Mouse (Mus musculus) hindbrain, embryonic 16.5 days (tissue): ENCODE measurements around the gene Rgcc. TPM values are rescaled to one million over a fixed set of nuclear protein-coding genes. Genes with fewer than 3 reads are reported as not detected.
A peak's percentile ranks its signal among the peaks of the same experiment; 100 is the strongest.

Source experiments
- ATAC-seq: fragments of 200-750 bp; cut with Nextera tagmentation; 2 replicates; pipeline ENCODE4 v1.8.0; 2017; ENCODE audit warnings: moderate TSS enrichment, moderate library complexity
- H3K27ac ChIP-seq: fragments of 300-500 bp; sonication (generic); 2 replicates; pipeline ENCODE4 v1.5.1; 2014; ENCODE audit warnings: low read depth, mild to moderate bottlenecking, control low read depth, low read length, moderate library complexity
- H3K27me3 ChIP-seq: fragments of 300-500 bp; sonication (generic); replicated peaks from 2 replicates; pipeline ENCODE4 v1.6.1; 2014; ENCODE audit warnings: low read length; ENCODE audit not compliant: control insufficient read depth, insufficient read depth
- H3K36me3 ChIP-seq: fragments of 300-500 bp; sonication (generic); 2 replicates; pipeline ENCODE4 v1.6.1; 2014; ENCODE audit warnings: mild to moderate bottlenecking, low read length, moderate library complexity, mixed read lengths; ENCODE audit not compliant: control insufficient read depth, insufficient read depth
- H3K4me1 ChIP-seq: fragments of 300-500 bp; sonication (generic); 2 replicates; pipeline ENCODE4 v1.6.1; 2014; ENCODE audit warnings: low read depth, low read length; ENCODE audit not compliant: control insufficient read depth, insufficient read depth
- H3K4me2 ChIP-seq: fragments of 300-500 bp; sonication (generic); 2 replicates; pipeline ENCODE4 v1.6.1; 2014; ENCODE audit warnings: mild to moderate bottlenecking, low read length, control low read depth, moderate library complexity
- H3K4me3 ChIP-seq: fragments of 300-500 bp; sonication (generic); 2 replicates; pipeline ENCODE4 v1.5.1; 2014; ENCODE audit warnings: mild to moderate bottlenecking, low read length, control low read depth, moderate library complexity
- H3K9ac ChIP-seq: fragments of 300-500 bp; sonication (generic); 2 replicates; pipeline ENCODE4 v1.6.1; 2014; ENCODE audit warnings: low read depth, mild to moderate bottlenecking, control low read depth, low read length, moderate library complexity
- H3K9me3 ChIP-seq: fragments of 300-500 bp; sonication (generic); 2 replicates; pipeline ENCODE4 v1.6.1; 2014; ENCODE audit warnings: mild to moderate bottlenecking, low read length, moderate library complexity; ENCODE audit not compliant: control insufficient read depth
- WGBS: fragments of 180-500 bp; shearing (Covaris S2); extraction: QIAGEN DNeasy Blood & Tissue Kit; methylation state at CpG from one replicate; pipeline ENCODE4 v1.1.7; 2014; 5-methylcytosine and 5-hydroxymethylcytosine counted together
- polyA plus RNA-seq: library from polyadenylated mRNA; unstranded; fragments of >200 nt; fragmentation: Nextera tagmentation; extraction: Ambion mirVana; gene quantifications from 2 replicates; pipeline ENCODE4 v1.2.1, GENCODE M21; 2015

The Rgcc gene
- polyA plus RNA-seq, result 49.0 and 59.3 TPM in 2 replicates

GRCm38 (mm10) chr14:79301466-79301875 is at the start of gene Rgcc:
Gene Rgcc (minus strand): TSS chr14:79301645.
- Histone ChIP-seq H3K9me3 (no peaks in the 10 kb centered on the region), H3K9ac (peak within 1 kb of the TSS; percentile 66), H3K4me2 (peak within 1 kb of the TSS; percentile 99), H3K4me1 (peaks cover 12% of the 10 kb centered on the region; the same call in 1 of the 2 replicates), H3K4me3 (peak within 1 kb of the TSS; percentile 67), H3K36me3 (no peaks in the 10 kb centered on the region), H3K27ac (no peak within 1 kb of the TSS), H3K27me3 (peaks cover 7% of the 10 kb centered on the region)
- WGBS, result under 1% methylated on average over 34 of the region's 34 CpGs
- peak; percentile 97 for ATAC-seq

- H3K9me3 ChIP-seq, result no peaks in the 10 kb centered on the region; the same call in 1 of the 2 replicates
- no peak overlapping the region for H3K4me2 ChIP-seq
- no peak overlapping the region for H3K9ac ChIP-seq
- H3K4me3 ChIP-seq, result no peak overlapping the region
- H3K4me1 ChIP-seq, result no peaks in the 10 kb centered on the region
- H3K36me3 ChIP-seq, result peaks cover 15% of the 10 kb centered on the region
- no peaks in the 10 kb centered on the region for H3K27me3 ChIP-seq
- no peak for ATAC-seq
- 89% methylated on average over 3 of the region's 3 CpGs for WGBS
- H3K27ac ChIP-seq, result no peak overlapping the region
These were observed 44.9 kb upstream of the Rgcc start for GRCm38 (mm10) chr14:79346384-79346783.

- Histone ChIP-seq H3K9me3 (no peaks in the 10 kb centered on the region), H3K27ac (no peak overlapping the region), H3K9ac (no peak overlapping the region), H3K27me3 (no peaks in the 10 kb centered on the region), H3K4me3 (no peak overlapping the region), H3K4me2 (no peak overlapping the region), H3K4me1 (peaks cover 3% of the 10 kb centered on the region; the same call in 1 of the 2 replicates), H3K36me3 (peaks cover 23% of the 10 kb centered on the region)
- WGBS, result 98% methylated on average over 3 of the region's 3 CpGs
- ATAC-seq, result no peak
These were observed 34.2 kb upstream of the Rgcc start for GRCm38 (mm10) chr14:79335613-79336012.

- Histone ChIP-seq H3K4me2 (no peak overlapping the region), H3K9ac (no peak overlapping the region), H3K9me3 (no peaks in the 10 kb centered on the region), H3K4me1 (peaks cover 3% of the 10 kb centered on the region; the same call in 1 of the 2 replicates), H3K27me3 (no peaks in the 10 kb centered on the region), H3K36me3 (peaks cover 13% of the 10 kb centered on the region), H3K4me3 (no peak overlapping the region), H3K27ac (no peak overlapping the region; the same call in 1 of the 2 replicates)
- WGBS, result 69% methylated on average over 7 of the region's 7 CpGs
- ATAC-seq, result no peak
These were observed 30.5 kb upstream of the Rgcc start for GRCm38 (mm10) chr14:79331936-79332335.

GRCm38 (mm10) chr14:79330944-79331561 is 29.6 kb upstream of the Rgcc start:
- Histone ChIP-seq H3K9me3 (no peaks in the 10 kb centered on the region), H3K36me3 (peaks cover 8% of the 10 kb centered on the region), H3K4me1 (peaks cover 3% of the 10 kb centered on the region; the same call in 1 of the 2 replicates), H3K9ac (no peak overlapping the region), H3K4me3 (peak overlapping the region; percentile 2), H3K27me3 (no peaks in the 10 kb centered on the region), H3K4me2 (peak overlapping the region; percentile 31), H3K27ac (no peak overlapping the region)
- peak; percentile 63 for ATAC-seq
- WGBS, result 34% methylated on average over 14 of the region's 16 CpGs

GRCm38 (mm10) chr14:79327033-79327432 is 25.6 kb upstream of the Rgcc start:
- no peak overlapping the region for H3K27ac ChIP-seq
- H3K9ac ChIP-seq, result no peak overlapping the region
- peak; percentile 14; the same call in 1 of the 2 replicates for ATAC-seq
- H3K4me1 ChIP-seq, result peaks cover 3% of the 10 kb centered on the region
- H3K27me3 ChIP-seq, result no peaks in the 10 kb centered on the region
- WGBS, result 25% methylated on average over 5 of the region's 5 CpGs
- no peak overlapping the region for H3K4me2 ChIP-seq
- H3K9me3 ChIP-seq, result no peaks in the 10 kb centered on the region
- no peak overlapping the region for H3K4me3 ChIP-seq
- no peaks in the 10 kb centered on the region for H3K36me3 ChIP-seq

GRCm38 (mm10) chr14:79324112-79324840 is 22.8 kb upstream of the Rgcc start:
- WGBS, result 71% methylated on average over 10 of the region's 10 CpGs
- ATAC-seq, result no peak

GRCm38 (mm10) chr14:79321881-79322280 is 20.4 kb upstream of the Rgcc start:
- Histone ChIP-seq H3K36me3 (no peaks in the 10 kb centered on the region), H3K4me2 (no peak overlapping the region), H3K27ac (no peak overlapping the region), H3K9me3 (no peaks in the 10 kb centered on the region), H3K4me1 (no peaks in the 10 kb centered on the region; the same call in 1 of the 2 replicates), H3K4me3 (no peak overlapping the region), H3K27me3 (no peaks in the 10 kb centered on the region), H3K9ac (no peak overlapping the region)
- WGBS, result 90% methylated on average over 5 of the region's 5 CpGs
- no peak for ATAC-seq

More at GRCm38 (mm10) chr14:79324112-79324840, 22.8 kb upstream of the Rgcc start:
- Histone ChIP-seq H3K27ac (no peak overlapping the region), H3K9me3 (no peaks in the 10 kb centered on the region), H3K4me2 (no peak overlapping the region), H3K27me3 (no peaks in the 10 kb centered on the region), H3K9ac (no peak overlapping the region), H3K4me1 (no peaks in the 10 kb centered on the region; the same call in 1 of the 2 replicates), H3K4me3 (no peak overlapping the region), H3K36me3 (no peaks in the 10 kb centered on the region)

- Histone ChIP-seq H3K27ac (no peak overlapping the region), H3K27me3 (no peaks in the 10 kb centered on the region), H3K9ac (no peak overlapping the region), H3K36me3 (no peaks in the 10 kb centered on the region), H3K9me3 (no peaks in the 10 kb centered on the region), H3K4me1 (no peaks in the 10 kb centered on the region; the same call in 1 of the 2 replicates), H3K4me2 (no peak overlapping the region), H3K4me3 (no peak overlapping the region)
- ATAC-seq, result peak; percentile 84
- WGBS, result 30% methylated on average over 8 of the region's 8 CpGs
These were observed 19.7 kb upstream of the Rgcc start for GRCm38 (mm10) chr14:79321152-79321551.
